Mouse (Mus musculus): Measurements from ENCODE around the gene Hoxa9.

GRCm38 (mm10) chr6:52263321-52263585 is 32.4 kb upstream of the Hoxa9 start:
- TF ChIP-seq POLR2A (IDR thresholded peaks at IDR 0.05; ENCODE audit: low read depth, low read length) (no peak), CTCF (IDR thresholded peaks at IDR 0.05; ENCODE audit: borderline replicate concordance, insufficient read depth, low read length) (no peak)
